Mouse (Mus musculus): ENCODE measurements around the gene Mtcl1.

The Mtcl1 gene

GRCm38 (mm10) chr17:66404883-66405590 lies 44.5 kb downstream of the Mtcl1 start:
- DNase-seq = peak; percentile 45

- no peak for DNase-seq
Observed at GRCm38 (mm10) chr17:66402791-66403470, 46.6 kb downstream of the Mtcl1 start.

- DNase-seq = no peak
Observed at GRCm38 (mm10) chr17:66401596-66402265, 47.8 kb downstream of the Mtcl1 start.

- DNase-seq = no peak
Observed at GRCm38 (mm10) chr17:66399780-66400179, 49.8 kb downstream of the Mtcl1 start.

GRCm38 (mm10) chr17:66394571-66394970 lies 55.0 kb downstream of the Mtcl1 start:
- DNase-seq = no peak

- DNase-seq = no peak
Observed at GRCm38 (mm10) chr17:66388307-66388706, 61.2 kb downstream of the Mtcl1 start.

- no peak for DNase-seq
Observed at GRCm38 (mm10) chr17:66381338-66381737, 68.2 kb downstream of the Mtcl1 start.

- DNase-seq = no peak
Observed at GRCm38 (mm10) chr17:66379900-66380857, 69.4 kb downstream of the Mtcl1 start.

GRCm38 (mm10) chr17:66379308-66379707 lies 70.2 kb downstream of the Mtcl1 start:
- DNase-seq = no peak

GRCm38 (mm10) chr17:66378127-66378526 lies 71.4 kb downstream of the Mtcl1 start:
- no peak for DNase-seq

GRCm38 (mm10) chr17:66374633-66375272 lies 74.8 kb downstream of the Mtcl1 start:
- no peak for DNase-seq

GRCm38 (mm10) chr17:66370867-66371266 lies 78.7 kb downstream of the Mtcl1 start:
- no peak for DNase-seq

GRCm38 (mm10) chr17:66369777-66370176 lies 79.8 kb downstream of the Mtcl1 start:
- DNase-seq = no peak

GRCm38 (mm10) chr17:66368127-66368526 lies 81.4 kb downstream of the Mtcl1 start:
- DNase-seq = no peak

- no peak for DNase-seq
Observed at GRCm38 (mm10) chr17:66365664-66366063, 83.9 kb downstream of the Mtcl1 start.

GRCm38 (mm10) chr17:66365293-66365642 lies 84.3 kb downstream of the Mtcl1 start:
- DNase-seq = no peak

GRCm38 (mm10) chr17:66364525-66365292 lies 84.8 kb downstream of the Mtcl1 start:
- no peak for DNase-seq

- DNase-seq = no peak
Observed at GRCm38 (mm10) chr17:66363852-66364524, 85.6 kb downstream of the Mtcl1 start.

- DNase-seq = no peak
Observed at GRCm38 (mm10) chr17:66362287-66363016, 87.1 kb downstream of the Mtcl1 start.
